Mouse (Mus musculus) kidney, embryonic 16.5 days (tissue): ENCODE measurements around the gene I0C0044D17Rik. TPM values are rescaled to one million over a fixed set of nuclear protein-coding genes. Genes with fewer than 3 reads are reported as not detected.
A peak's percentile ranks its signal among the peaks of the same experiment; 100 is the strongest.

Experiments used
- ATAC-seq: fragments of 200-750 bp; cut with Nextera tagmentation; 2 replicates; pipeline ENCODE4 v1.8.0; 2017; ENCODE audit warnings: moderate TSS enrichment; ENCODE audit not compliant: low FRiP score, low TSS enrichment
- H3K27ac ChIP-seq: fragments of 300-500 bp; sonication (generic); 2 replicates; pipeline ENCODE4 v1.5.1; 2014; ENCODE audit warnings: low read length
- H3K27me3 ChIP-seq: fragments of 300-500 bp; sonication (generic); 2 replicates; pipeline ENCODE4 v1.6.1; 2014; ENCODE audit warnings: low read length, control low read depth, mixed read lengths; ENCODE audit not compliant: insufficient read depth
- H3K36me3 ChIP-seq: fragments of 300-500 bp; sonication (generic); 2 replicates; pipeline ENCODE4 v1.6.1; 2014; ENCODE audit warnings: low read length, control low read depth, mixed read lengths; ENCODE audit not compliant: insufficient read depth
- H3K4me1 ChIP-seq: fragments of 300-500 bp; sonication (generic); 2 replicates; pipeline ENCODE4 v1.6.1; 2014; ENCODE audit warnings: low read length, control low read depth, mixed read lengths; ENCODE audit not compliant: insufficient read depth
- H3K4me2 ChIP-seq: fragments of 300-500 bp; sonication (generic); replicated peaks from 2 replicates; pipeline ENCODE4 v1.6.1; 2014; ENCODE audit warnings: low read depth, low read length
- H3K4me3 ChIP-seq: fragments of 300-500 bp; sonication (generic); 2 replicates; pipeline ENCODE4 v1.5.1; 2014; ENCODE audit warnings: mild to moderate bottlenecking, low read length
- H3K9ac ChIP-seq: fragments of 300-500 bp; sonication (generic); replicated peaks from 2 replicates; pipeline ENCODE4 v1.6.1; 2014; ENCODE audit warnings: low read length
- H3K9me3 ChIP-seq: fragments of 300-500 bp; sonication (generic); 2 replicates; pipeline ENCODE4 v1.6.1; 2016; ENCODE audit warnings: low read length, control low read depth
- WGBS: fragments of 180-500 bp; shearing (Covaris S2); extraction: QIAGEN DNeasy Blood & Tissue Kit; methylation state at CpG from one replicate; pipeline ENCODE4 v1.1.7; 2014; 5-methylcytosine and 5-hydroxymethylcytosine counted together
- polyA plus RNA-seq: library from polyadenylated mRNA; unstranded; fragments of >200 nt; fragmentation: Nextera tagmentation; extraction: Ambion mirVana; gene quantifications from 2 replicates; pipeline ENCODE4 v1.2.1, GENCODE M21; 2015

The I0C0044D17Rik gene
- polyA plus RNA-seq, 1 experiment from 2014 or later, result not detected

GRCm38 (mm10) chr4:98789133-98789765 is 34.4 kb downstream of the I0C0044D17Rik start:
- H3K9me3 ChIP-seq, result no peaks in the 10 kb centered on the region
- peak; percentile 25; the same call in 1 of the 2 replicates for ATAC-seq
- peak overlapping the region; percentile 33; the same call in 1 of the 2 replicates for H3K27ac ChIP-seq
- H3K4me2 ChIP-seq, result peak overlapping the region; percentile 53
- peaks cover 18% of the 10 kb centered on the region for H3K4me1 ChIP-seq
- no peaks in the 10 kb centered on the region for H3K36me3 ChIP-seq
- H3K27me3 ChIP-seq, result no peaks in the 10 kb centered on the region
- 69% methylated on average over 7 of the region's 7 CpGs for WGBS
- H3K4me3 ChIP-seq, result peak overlapping the region; percentile 29
- no peak overlapping the region for H3K9ac ChIP-seq

GRCm38 (mm10) chr4:98786281-98786680 is 37.4 kb downstream of the I0C0044D17Rik start:
- no peak overlapping the region for H3K27ac ChIP-seq
- H3K4me1 ChIP-seq, result peaks cover 18% of the 10 kb centered on the region
- no peak for ATAC-seq
- 38% methylated on average over 3 of the region's 3 CpGs for WGBS
- H3K36me3 ChIP-seq, result peaks cover 4% of the 10 kb centered on the region; the same call in 1 of the 2 replicates
- no peaks in the 10 kb centered on the region for H3K9me3 ChIP-seq
- H3K4me2 ChIP-seq, result no peak overlapping the region
- H3K9ac ChIP-seq, result no peak overlapping the region
- no peaks in the 10 kb centered on the region for H3K27me3 ChIP-seq
- no peak overlapping the region for H3K4me3 ChIP-seq

GRCm38 (mm10) chr4:98785851-98786250 is 37.8 kb downstream of the I0C0044D17Rik start:
- Histone ChIP-seq H3K36me3 (peaks cover 4% of the 10 kb centered on the region; the same call in 1 of the 2 replicates), H3K4me2 (no peak overlapping the region), H3K27ac (no peak overlapping the region), H3K9me3 (no peaks in the 10 kb centered on the region), H3K9ac (no peak overlapping the region), H3K4me3 (no peak overlapping the region), H3K27me3 (no peaks in the 10 kb centered on the region), H3K4me1 (peaks cover 18% of the 10 kb centered on the region)
- 46% methylated on average over 5 of the region's 8 CpGs for WGBS
- ATAC-seq, result no peak

- Histone ChIP-seq H3K27ac (no peak overlapping the region), H3K4me2 (0 out of 2 replicates have a peak overlapping the region, but pooled peaks have one; percentile 16), H3K27me3 (no peaks in the 10 kb centered on the region), H3K9ac (peak overlapping the region; percentile 14; the same call in 1 of the 2 replicates), H3K4me3 (no peak overlapping the region), H3K4me1 (peaks cover 4% of the 10 kb centered on the region; the same call in 1 of the 2 replicates), H3K9me3 (no peaks in the 10 kb centered on the region), H3K36me3 (no peaks in the 10 kb centered on the region; the same call in 1 of the 2 replicates)
- 19% methylated on average over 16 of the region's 16 CpGs for WGBS
- peak; percentile 39; the same call in 1 of the 2 replicates for ATAC-seq
Measured at GRCm38 (mm10) chr4:98778219-98778618, 45.4 kb downstream of the I0C0044D17Rik start.

- H3K9ac ChIP-seq, result no peak overlapping the region
- H3K27me3 ChIP-seq, result no peaks in the 10 kb centered on the region
- no peaks in the 10 kb centered on the region for H3K9me3 ChIP-seq
- no peak overlapping the region for H3K4me2 ChIP-seq
- no peak overlapping the region for H3K4me3 ChIP-seq
- peaks cover 4% of the 10 kb centered on the region; the same call in 1 of the 2 replicates for H3K4me1 ChIP-seq
- WGBS, result 66% methylated on average over 6 of the region's 6 CpGs
- ATAC-seq, result no peak
- no peaks in the 10 kb centered on the region; the same call in 1 of the 2 replicates for H3K36me3 ChIP-seq
- no peak overlapping the region for H3K27ac ChIP-seq
Measured at GRCm38 (mm10) chr4:98777464-98777863, 46.2 kb downstream of the I0C0044D17Rik start.

GRCm38 (mm10) chr4:98776721-98777427 is 46.8 kb downstream of the I0C0044D17Rik start:
- Histone ChIP-seq H3K4me3 (no peak overlapping the region), H3K27ac (no peak overlapping the region), H3K9me3 (no peaks in the 10 kb centered on the region), H3K27me3 (no peaks in the 10 kb centered on the region), H3K36me3 (peaks cover under 1% of the 10 kb centered on the region; the same call in 1 of the 2 replicates), H3K4me1 (peaks cover 4% of the 10 kb centered on the region; the same call in 1 of the 2 replicates), H3K9ac (no peak overlapping the region), H3K4me2 (no peak overlapping the region)
- ATAC-seq, result no peak
- 82% methylated on average over 10 of the region's 10 CpGs for WGBS

- 91% methylated on average over 5 of the region's 5 CpGs for WGBS
- Histone ChIP-seq H3K4me3 (no peak overlapping the region), H3K9me3 (no peaks in the 10 kb centered on the region), H3K4me2 (no peak overlapping the region), H3K27ac (no peak overlapping the region), H3K36me3 (peaks cover 11% of the 10 kb centered on the region; the same call in 1 of the 2 replicates), H3K4me1 (0 out of 2 replicates have a peak, but pooled peaks cover 4% of the 10 kb centered on the region), H3K9ac (no peak overlapping the region), H3K27me3 (no peaks in the 10 kb centered on the region)
- ATAC-seq, result no peak
Measured at GRCm38 (mm10) chr4:98773785-98774184, 49.9 kb downstream of the I0C0044D17Rik start.

Other genes starting within 250 kb of the I0C0044D17Rik start
- 0.45 and 0.50 TPM in 2 replicates for gene L1td1, start 97.1 kb downstream of the I0C0044D17Rik start, polyA plus RNA-seq
- 2.4 and 2.6 TPM in 2 replicates for gene Kank4, start 6.3 kb downstream of the I0C0044D17Rik start, polyA plus RNA-seq
- gene Usp1, start 100.0 kb upstream of the I0C0044D17Rik start, polyA plus RNA-seq, result 65.6 and 78.8 TPM in 2 replicates
- gene Angptl3, start 207.1 kb upstream of the I0C0044D17Rik start, polyA plus RNA-seq, result 1.7 and 2.1 TPM in 2 replicates